In genomic region chr3:73134316-73134715, GRCm38 (mm10) we compare ENCODE assay signal across 9 mouse cellular contexts.
DNase-seq lines count a peak whose midpoint lies in the region; ATAC-seq lines count a peak whose summit lies in the region.
"Had no signal": no experiment of that assay in that cellular context is flagged by ENCODE, and none has a peak within 500 bp of the region (broad histone marks: within the 10 kb centered on the region; RNA-seq: fewer than 3 reads in every experiment).

No protein-coding gene starts in this region.

- no peak overlapping the region for H3K9ac ChIP-seq in heart, embryonic 11.5 days (ENCODE audit: low read depth, low read length)
- H3K9ac ChIP-seq: limb, embryonic 12.5 days had no signal

- H3K4me3 ChIP-seq in heart, embryonic 11.5 days (ENCODE audit: low read depth, low read length) = no peak overlapping the region
- H3K4me3 ChIP-seq: limb, embryonic 12.5 days had no signal

- intact Hi-C loops in heart, postnatal 36 days (cut with DNase I) = no loop called here

- DNase-seq in heart, postnatal 36 days = peak; percentile 1 to 12
- peak; percentile 73 for DNase-seq in A20 (ENCODE audit: low read depth, low spot score)
- DNase-seq in adrenal gland, postnatal 36 days = peak; percentile 2 to 31
- peak; percentile 51 to 60 for DNase-seq in frontal cortex, postnatal 36 days (ENCODE audit: low spot score in 2 of 2)
- peak; percentile 47 for DNase-seq in mesoderm, embryonic 11.5 days (ENCODE audit: low read depth, low spot score)
- DNase-seq in gastrocnemius, postnatal 25 days = no peak
- no peak for DNase-seq in urinary bladder, postnatal 36 days (ENCODE audit: low spot score in 2 of 2)

- no peaks in the 10 kb centered on the region for H3K4me1 ChIP-seq in heart, embryonic 11.5 days (ENCODE audit: control insufficient read depth, insufficient read depth, low read length)
- H3K4me1 ChIP-seq: limb, embryonic 12.5 days had no signal

- H3K4me2 ChIP-seq in heart, embryonic 11.5 days = no peak overlapping the region
- H3K4me2 ChIP-seq: limb, embryonic 12.5 days had no signal

- 7% methylated on average over 9 of the region's 9 CpGs for WGBS in heart, embryonic 11.5 days (ENCODE audit: insufficient replicate concordance)

- no peaks in the 10 kb centered on the region for H3K9me3 ChIP-seq in heart, embryonic 11.5 days (replicated peaks; ENCODE audit: control insufficient read depth, low read length)
- H3K9me3 ChIP-seq: limb, embryonic 12.5 days had no signal

- H3K36me3 ChIP-seq in heart, embryonic 11.5 days (ENCODE audit: control insufficient read depth, insufficient read depth, low read length) = no peaks in the 10 kb centered on the region
- H3K36me3 ChIP-seq: limb, embryonic 12.5 days had no signal

- no peak for ATAC-seq in heart, embryonic 11.5 days (replicated peaks; ENCODE audit: insufficient number of reproducible peaks, low FRiP score, low TSS enrichment)

- no peak overlapping the region for H3K27ac ChIP-seq in heart, embryonic 11.5 days (ENCODE audit: low read depth, low read length)
- H3K27ac ChIP-seq: limb, embryonic 12.5 days had no signal

- no peaks in the 10 kb centered on the region for H3K27me3 ChIP-seq in heart, embryonic 11.5 days (ENCODE audit: control insufficient read depth, insufficient read depth, low read length)
- H3K27me3 ChIP-seq: limb, embryonic 12.5 days had no signal

Comparison
In these comparisons a context has a peak if more than half of its experiments do, and no peak if none do; other contexts are left out.
1. DNase-seq: peak in heart, postnatal 36 days (2 of 2), A20 (single experiment), adrenal gland, postnatal 36 days (2 of 2), frontal cortex, postnatal 36 days (2 of 2) and mesoderm, embryonic 11.5 days (single experiment); none in gastrocnemius, postnatal 25 days (single experiment) and urinary bladder, postnatal 36 days (0 of 2).